Mouse (Mus musculus) ES-E14 (cell line): ENCODE results near the gene Ell3.

Experiments used
- CHD2 ChIP-seq: IDR thresholded peaks from 2 replicates; pipeline ENCODE4 v1.6.1; 2014; ENCODE audit warnings: mild to moderate bottlenecking, low read depth, low read length, inconsistent platforms
- HCFC1 ChIP-seq: IDR thresholded peaks from 2 replicates; pipeline ENCODE4 v1.6.1; 2012; ENCODE audit warnings: low read length, inconsistent platforms, borderline replicate concordance; ENCODE audit not compliant: insufficient read depth
- MAFK ChIP-seq: IDR thresholded peaks from 2 replicates; pipeline ENCODE4 v1.6.1; 2014; ENCODE audit warnings: mild to moderate bottlenecking, low read depth, low read length, inconsistent platforms; ENCODE audit not compliant: insufficient read depth
- ZC3H11A ChIP-seq: IDR thresholded peaks from 2 replicates; pipeline ENCODE4 v1.6.1; 2012; ENCODE audit warnings: low read depth, mild to moderate bottlenecking, inconsistent platforms, low read length, borderline replicate concordance
- ZNF384 ChIP-seq: IDR thresholded peaks from 2 replicates; pipeline ENCODE4 v1.6.1; 2012; ENCODE audit warnings: low read depth, low read length, inconsistent platforms

DNA sequence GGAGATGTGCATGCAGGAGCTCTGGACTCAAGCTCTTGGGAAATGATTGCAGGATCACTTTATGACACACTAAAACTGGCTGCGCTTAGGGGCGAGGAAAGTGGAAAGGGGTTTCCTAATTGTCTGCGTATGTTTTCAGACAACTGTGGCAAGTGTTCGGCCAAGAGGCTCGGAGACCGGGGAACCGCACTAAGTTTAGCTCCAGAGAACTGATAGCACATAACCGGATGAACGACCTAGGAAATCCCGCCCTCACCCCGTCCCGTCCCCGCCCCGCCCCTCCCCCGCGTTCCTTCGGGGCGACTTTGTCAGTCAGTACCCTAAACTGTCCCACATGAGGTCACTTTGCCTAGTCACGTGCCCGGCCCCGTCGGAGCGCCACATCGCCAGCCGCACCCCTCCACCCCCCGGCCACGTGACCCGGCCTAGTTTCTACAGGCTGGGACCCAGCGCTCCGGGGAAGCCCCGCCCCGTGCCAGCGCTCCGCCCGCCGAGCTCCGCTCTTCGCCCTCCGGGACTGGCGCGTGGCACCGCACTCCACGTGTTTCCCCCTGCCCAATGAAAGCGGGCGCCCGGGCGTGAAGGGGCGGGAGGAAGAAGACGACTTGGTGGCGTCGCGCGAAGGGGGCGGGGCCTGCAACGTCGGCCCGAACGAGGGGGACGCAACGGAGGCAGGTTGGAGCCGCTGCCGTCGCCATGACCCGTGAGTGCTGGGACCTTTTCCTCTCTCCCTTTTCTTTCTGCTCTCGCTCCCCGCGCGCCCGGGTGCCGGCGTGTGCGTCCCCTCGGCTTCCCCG lies 4.9 kb upstream of the Ell3 start, which contains the start of gene Serf2:
- TF ChIP-seq HCFC1: peak; percentile 72
- no peak for TF ChIP-seq ZC3H11A
- no peak for TF ChIP-seq CHD2
- TF ChIP-seq MAFK: no peak
- no peak for TF ChIP-seq ZNF384
